Mouse (Mus musculus) ES-E14 (cell line): ENCODE data around the gene Slc25a23. TPM values are rescaled to one million over a fixed set of nuclear protein-coding genes. Genes with fewer than 3 reads are reported as not detected.

Source experiments
- DNase-seq: peaks from one replicate; pipeline ENCODE4 v3.0.0-alpha.2; 2013; ENCODE audit warnings: low read depth, low spot score
- H3K27ac ChIP-seq: 2 replicates; pipeline ENCODE4 v1.5.1; 2012; ENCODE audit warnings: low read depth, mild to moderate bottlenecking, low read length, moderate library complexity, mixed read lengths; ENCODE audit not compliant: poor library complexity, insufficient read depth, severe bottlenecking
- H3K36me3 ChIP-seq: 2 replicates; pipeline ENCODE4 v1.6.1; 2012; ENCODE audit warnings: mild to moderate bottlenecking, low read length, moderate library complexity, mixed read lengths; ENCODE audit not compliant: control insufficient read depth, poor library complexity, insufficient read depth, severe bottlenecking
- H3K4me1 ChIP-seq, 2 experiments: fragments of 150-350 bp in 1 of 2; sonication (generic) in 1 of 2; 2 replicates each; pipeline ENCODE4 v1.6.1; 2012; ENCODE audit warnings: low read length in 2 of 2, mild to moderate bottlenecking in 1 of 2, mixed read lengths in 1 of 2; ENCODE audit not compliant: control insufficient read depth in 2 of 2, insufficient read depth in 2 of 2, poor library complexity in 1 of 2
- H3K4me3 ChIP-seq, 2 experiments: fragments of 150-350 bp in 1 of 2; sonication (generic) in 1 of 2; 2 replicates each; pipeline ENCODE4 v1.5.1; 2012; ENCODE audit warnings: low read length in 2 of 2, low read depth in 1 of 2, mild to moderate bottlenecking in 1 of 2, mixed read lengths in 1 of 2; ENCODE audit not compliant: insufficient read depth in 1 of 2, poor library complexity in 1 of 2, severe bottlenecking in 1 of 2
- H3K9ac ChIP-seq: 2 replicates; pipeline ENCODE4 v1.6.1; 2012; ENCODE audit warnings: low read depth, mild to moderate bottlenecking, low read length, mixed read lengths; ENCODE audit not compliant: poor library complexity, insufficient read depth, severe bottlenecking
- H3K9me3 ChIP-seq: fragments of 150-350 bp; sonication (generic); 2 replicates; pipeline ENCODE4 v1.6.1; 2012; ENCODE audit warnings: low read depth, mild to moderate bottlenecking, low read length; ENCODE audit not compliant: control insufficient read depth, insufficient read depth
- CHD2 ChIP-seq: IDR thresholded peaks from 2 replicates; pipeline ENCODE4 v1.6.1; 2014; ENCODE audit warnings: mild to moderate bottlenecking, low read depth, low read length, inconsistent platforms
- HCFC1 ChIP-seq: IDR thresholded peaks from 2 replicates; pipeline ENCODE4 v1.6.1; 2012; ENCODE audit warnings: low read length, inconsistent platforms, borderline replicate concordance; ENCODE audit not compliant: insufficient read depth
- MAFK ChIP-seq: IDR thresholded peaks from 2 replicates; pipeline ENCODE4 v1.6.1; 2014; ENCODE audit warnings: mild to moderate bottlenecking, low read depth, low read length, inconsistent platforms; ENCODE audit not compliant: insufficient read depth
- ZC3H11A ChIP-seq: IDR thresholded peaks from 2 replicates; pipeline ENCODE4 v1.6.1; 2012; ENCODE audit warnings: low read depth, mild to moderate bottlenecking, inconsistent platforms, low read length, borderline replicate concordance
- ZNF384 ChIP-seq: IDR thresholded peaks from 2 replicates; pipeline ENCODE4 v1.6.1; 2012; ENCODE audit warnings: low read depth, low read length, inconsistent platforms
- in situ Hi-C, 2 experiments: fragments of 600-800 bp; cut with MboI; formaldehyde crosslinking; loops; one replicate each; pipeline ENCODE4 v1.15.1; 2025; ENCODE audit warnings: low sequenced_read_pairs in 2 of 2, inconsistent platforms in 1 of 2; ENCODE audit not compliant: unreplicated experiment in 2 of 2
- total RNA-seq: library from RNA; depleted of rRNA; stranded (reverse); fragments of 300-350 nt; gene quantifications from 2 replicates; pipeline ENCODE4 v1.2.3, GENCODE M21; 2012

Slc25a23 gene
- total RNA-seq, 1 experiment = 5.9 TPM

- TF ChIP-seq ZC3H11A (no peak), CHD2 (no peak), MAFK (no peak)
- no peak for DNase-seq
- no peak overlapping the region for H3K27ac ChIP-seq
- in situ Hi-C loops = no loop called here
- H3K4me3 ChIP-seq = peak overlapping the region; percentile 77 to 86; a peak in 3 of 4 replicates
- peaks cover 3% of the 10 kb centered on the region; the same call in 1 of the 2 replicates for H3K36me3 ChIP-seq
- H3K9ac ChIP-seq = no peak overlapping the region
- H3K9me3 ChIP-seq = no peaks in the 10 kb centered on the region
- peaks cover 0 to 9% of the 10 kb centered on the region in 2 experiments; a peak in 1 of 4 replicates for H3K4me1 ChIP-seq
Observed at GRCm38 (mm10) chr17:57106035-57106368, 46.3 kb upstream of the Slc25a23 start.

- no peak for TF ChIP-seq HCFC1
- no peak for TF ChIP-seq ZC3H11A
- no peak for TF ChIP-seq ZNF384
- TF ChIP-seq CHD2 = no peak
- TF ChIP-seq MAFK = no peak
- Histone ChIP-seq H3K27ac (no peak within 1 kb of the TSS), H3K9ac (peak within 1 kb of the TSS; percentile 81), H3K36me3 (peaks cover 3% of the 10 kb centered on the region; the same call in 1 of the 2 replicates), H3K9me3 (no peaks in the 10 kb centered on the region), H3K4me1 (peaks cover 0 to 10% of the 10 kb centered on the region in 2 experiments; a peak in 1 of 4 replicates), H3K4me3 (peak within 1 kb of the TSS; percentile 77 to 86)
- in situ Hi-C loops = no loop called here
- no peak for DNase-seq
Observed at GRCm38 (mm10) chr17:57105181-57106034, 45.7 kb upstream of the Slc25a23 start, which contains the start of gene Tnfsf9. Tnfsf9 (plus strand) TSS chr17:57105325.

- Histone ChIP-seq H3K4me1 (peaks cover 2 to 17% of the 10 kb centered on the region in 2 experiments; a peak in 2 of 4 replicates), H3K27ac (no peak overlapping the region), H3K36me3 (peaks cover 3% of the 10 kb centered on the region; the same call in 1 of the 2 replicates), H3K4me3 (peak overlapping the region in 1 of 2 experiments; percentile 77; a peak in 1 of 4 replicates), H3K9me3 (no peaks in the 10 kb centered on the region), H3K9ac (no peak overlapping the region)
- DNase-seq = no peak
- TF ChIP-seq MAFK = no peak
- in situ Hi-C loops = no loop called here
Observed at GRCm38 (mm10) chr17:57104496-57104895, 44.8 kb upstream of the Slc25a23 start.

- Histone ChIP-seq H3K36me3 (peaks cover 3% of the 10 kb centered on the region; the same call in 1 of the 2 replicates), H3K9me3 (no peaks in the 10 kb centered on the region), H3K4me1 (peaks cover 2 to 17% of the 10 kb centered on the region in 2 experiments; a peak in 2 of 4 replicates), H3K27ac (no peak overlapping the region), H3K4me3 (no peak overlapping the region), H3K9ac (no peak overlapping the region)
- TF ChIP-seq HCFC1 (no peak), ZC3H11A (no peak), ZNF384 (no peak), CHD2 (no peak), MAFK (no peak)
- DNase-seq = no peak
- in situ Hi-C loops = no loop called here
Observed at GRCm38 (mm10) chr17:57102276-57102675, 42.6 kb upstream of the Slc25a23 start.
